17 mouse cellular contexts compared by ENCODE assay signal in the genomic region with DNA sequence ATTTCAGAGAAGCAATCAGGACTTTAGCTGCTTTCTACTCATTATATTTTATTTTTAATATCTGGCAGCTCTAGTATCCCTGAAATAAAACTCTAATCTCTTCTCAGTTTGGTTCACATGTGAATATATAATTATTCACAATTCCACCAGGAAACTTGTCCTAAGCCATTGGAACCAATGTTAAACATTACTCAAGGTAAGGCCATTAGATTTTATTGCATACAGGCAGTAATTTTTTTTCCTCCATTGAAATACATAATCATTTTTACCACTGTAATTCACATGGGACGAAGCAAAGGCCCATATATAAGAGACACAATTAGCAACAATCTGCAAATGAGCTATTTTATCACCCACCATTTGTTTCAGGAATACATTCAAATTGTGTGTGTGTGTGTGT.
"Had no signal": no experiment of that assay in that cellular context is flagged by ENCODE, and none has a peak within 500 bp of the region (broad histone marks: within the 10 kb centered on the region; RNA-seq: fewer than 3 reads in every experiment).

No protein-coding gene starts in this region.

- H3K4me2 ChIP-seq: neural tube, embryonic 12.5 days; neural tube, embryonic 13.5 days; neural tube, embryonic 15.5 days; stomach, embryonic 15.5 days had no signal

- H3K9me3 ChIP-seq: neural tube, embryonic 12.5 days; neural tube, embryonic 13.5 days; neural tube, embryonic 15.5 days; stomach, embryonic 15.5 days had no signal

- H3K4me1 ChIP-seq: neural tube, embryonic 12.5 days; neural tube, embryonic 13.5 days; neural tube, embryonic 15.5 days; stomach, embryonic 15.5 days had no signal

- H3K4me3 ChIP-seq: neural tube, embryonic 12.5 days; neural tube, embryonic 13.5 days; neural tube, embryonic 15.5 days; stomach, embryonic 15.5 days had no signal

- H3K27me3 ChIP-seq: neural tube, embryonic 12.5 days; neural tube, embryonic 13.5 days; neural tube, embryonic 15.5 days; stomach, embryonic 15.5 days had no signal

- H3K9ac ChIP-seq: neural tube, embryonic 12.5 days; neural tube, embryonic 13.5 days; neural tube, embryonic 15.5 days; stomach, embryonic 15.5 days had no signal

- H3K36me3 ChIP-seq: neural tube, embryonic 12.5 days; neural tube, embryonic 13.5 days; neural tube, embryonic 15.5 days; stomach, embryonic 15.5 days had no signal

- DNase-seq: retina, postnatal 1 day; right cerebral cortex, adult 18-20 months; right cerebral cortex, postnatal 14 days; right cerebral cortex, postnatal 25 days; right cerebral cortex, postnatal 4 days; spleen, adult 18-20 months; thymus, adult 18-20 months; thymus, adult 2 months; thymus, postnatal 14 days; thymus, postnatal 25 days; thymus, postnatal 36 days; thymus, postnatal 4 days had no signal

- H3K27ac ChIP-seq: neural tube, embryonic 12.5 days; neural tube, embryonic 13.5 days; neural tube, embryonic 15.5 days; stomach, embryonic 15.5 days; stomach, postnatal 0 days had no signal
